Mouse (Mus musculus) lung, embryonic 16.5 days (tissue): Measurements from ENCODE around the gene Slc25a28. TPM values are rescaled to one million over a fixed set of nuclear protein-coding genes. Genes with fewer than 3 reads are reported as not detected.

ENCODE experiments used
- ATAC-seq: fragments of 200-750 bp; cut with Nextera tagmentation; 2 replicates; pipeline ENCODE4 v1.8.0; 2017; ENCODE audit warnings: low read depth, mild to moderate bottlenecking, moderate library complexity
- H3K27ac ChIP-seq: fragments of 300-500 bp; sonication (generic); 2 replicates; pipeline ENCODE4 v1.5.1; 2014; ENCODE audit warnings: mild to moderate bottlenecking, control low read depth, low read length
- H3K27me3 ChIP-seq: fragments of 300-500 bp; sonication (generic); 2 replicates; pipeline ENCODE4 v1.6.1; 2014; ENCODE audit warnings: low read depth, low read length, mixed read lengths; ENCODE audit not compliant: control insufficient read depth, insufficient read depth
- H3K36me3 ChIP-seq: fragments of 300-500 bp; sonication (generic); 2 replicates; pipeline ENCODE4 v1.6.1; 2014; ENCODE audit warnings: low read length; ENCODE audit not compliant: control insufficient read depth, insufficient read depth
- H3K4me1 ChIP-seq: fragments of 300-500 bp; sonication (generic); replicated peaks from 2 replicates; pipeline ENCODE4 v1.6.1; 2014; ENCODE audit warnings: low read length, mixed read lengths; ENCODE audit not compliant: control insufficient read depth, insufficient read depth
- H3K4me2 ChIP-seq: fragments of 300-500 bp; sonication (generic); 2 replicates; pipeline ENCODE4 v1.6.1; 2014; ENCODE audit warnings: low read depth, low read length, control low read depth
- H3K4me3 ChIP-seq: fragments of 300-500 bp; sonication (generic); 2 replicates; pipeline ENCODE4 v1.5.1; 2014; ENCODE audit warnings: mild to moderate bottlenecking, low read length, control low read depth
- H3K9ac ChIP-seq: fragments of 300-500 bp; sonication (generic); 2 replicates; pipeline ENCODE4 v1.6.1; 2014; ENCODE audit warnings: low read length, control low read depth
- H3K9me3 ChIP-seq: fragments of 300-500 bp; sonication (generic); 2 replicates; pipeline ENCODE4 v1.6.1; 2016; ENCODE audit warnings: low read length; ENCODE audit not compliant: control insufficient read depth
- WGBS: fragments of 180-500 bp; shearing (Covaris S2); extraction: QIAGEN DNeasy Blood & Tissue Kit; methylation state at CpG from one replicate; pipeline ENCODE4 v1.1.7; 2014; 5-methylcytosine and 5-hydroxymethylcytosine counted together
- polyA plus RNA-seq: library from polyadenylated mRNA; unstranded; fragments of >200 nt; fragmentation: Nextera tagmentation; extraction: Ambion mirVana; gene quantifications from 2 replicates; pipeline ENCODE4 v1.2.1, GENCODE M21; 2015

Slc25a28 gene
- polyA plus RNA-seq, 1 experiment from 2014 or later, result 9.1 TPM

- Histone ChIP-seq H3K4me3 (no peak overlapping the region), H3K4me2 (no peak overlapping the region), H3K27me3 (no peaks in the 10 kb centered on the region), H3K27ac (no peak overlapping the region), H3K36me3 (no peaks in the 10 kb centered on the region), H3K9me3 (no peaks in the 10 kb centered on the region), H3K4me1 (no peaks in the 10 kb centered on the region), H3K9ac (no peak overlapping the region)
- WGBS, result 69% methylated on average over 4 of the region's 4 CpGs
- no peak for ATAC-seq
Observed at GRCm38 (mm10) chr19:43681541-43681940, 6.9 kb upstream of the Slc25a28 start.

DNA sequence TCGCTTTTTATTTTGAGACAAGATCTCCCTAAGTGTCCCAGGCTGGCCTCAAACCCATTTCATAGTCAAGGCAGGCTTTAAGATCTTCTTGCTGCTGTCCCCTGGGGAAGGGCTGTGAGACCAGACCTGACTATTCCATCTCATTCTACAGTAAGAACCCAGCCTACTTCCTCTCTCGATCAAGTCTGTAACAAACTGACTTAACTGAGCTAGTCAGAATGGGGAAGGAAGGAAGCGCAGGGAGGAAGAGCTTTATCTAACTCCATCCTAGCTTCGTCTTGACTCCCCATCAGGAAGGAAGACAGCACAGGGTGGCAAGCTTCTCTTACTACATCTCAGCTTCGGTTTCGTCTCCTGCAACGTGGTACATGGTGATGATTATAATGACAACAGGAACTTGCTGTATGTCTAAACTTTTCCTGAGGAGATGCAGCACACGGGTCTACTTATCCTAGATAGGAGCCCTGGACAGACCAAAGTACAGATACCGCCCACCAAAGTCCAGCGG is 4.8 kb upstream of the Slc25a28 start:
- no peak overlapping the region for H3K4me3 ChIP-seq
- H3K36me3 ChIP-seq, result no peaks in the 10 kb centered on the region
- no peaks in the 10 kb centered on the region for H3K9me3 ChIP-seq
- H3K4me2 ChIP-seq, result no peak overlapping the region
- ATAC-seq, result no peak
- 66% methylated on average over 10 of the region's 10 CpGs for WGBS
- no peaks in the 10 kb centered on the region for H3K27me3 ChIP-seq
- H3K9ac ChIP-seq, result no peak overlapping the region
- H3K4me1 ChIP-seq, result peaks cover 5% of the 10 kb centered on the region
- H3K27ac ChIP-seq, result no peak overlapping the region

- 60% methylated on average over 8 of the region's 8 CpGs for WGBS
- H3K27me3 ChIP-seq, result no peaks in the 10 kb centered on the region
- no peak overlapping the region for H3K9ac ChIP-seq
- no peaks in the 10 kb centered on the region for H3K9me3 ChIP-seq
- H3K27ac ChIP-seq, result no peak overlapping the region
- no peak overlapping the region for H3K4me2 ChIP-seq
- no peak for ATAC-seq
- no peaks in the 10 kb centered on the region for H3K36me3 ChIP-seq
- no peak overlapping the region for H3K4me3 ChIP-seq
- H3K4me1 ChIP-seq, result peaks cover 6% of the 10 kb centered on the region
Observed at GRCm38 (mm10) chr19:43678467-43679003, 3.9 kb upstream of the Slc25a28 start.

- peaks cover 14% of the 10 kb centered on the region for H3K4me1 ChIP-seq
- no peak for ATAC-seq
- peak overlapping the region; percentile 78 for H3K9ac ChIP-seq
- peak overlapping the region; percentile 83 for H3K4me3 ChIP-seq
- H3K9me3 ChIP-seq, result no peaks in the 10 kb centered on the region
- H3K27ac ChIP-seq, result peak overlapping the region; percentile 99
- H3K36me3 ChIP-seq, result no peaks in the 10 kb centered on the region
- 1% methylated on average over 43 of the region's 43 CpGs for WGBS
- H3K27me3 ChIP-seq, result no peaks in the 10 kb centered on the region
- peak overlapping the region; percentile 89 for H3K4me2 ChIP-seq
Observed at GRCm38 (mm10) chr19:43675525-43676400, 1.1 kb upstream of the Slc25a28 start.

DNA sequence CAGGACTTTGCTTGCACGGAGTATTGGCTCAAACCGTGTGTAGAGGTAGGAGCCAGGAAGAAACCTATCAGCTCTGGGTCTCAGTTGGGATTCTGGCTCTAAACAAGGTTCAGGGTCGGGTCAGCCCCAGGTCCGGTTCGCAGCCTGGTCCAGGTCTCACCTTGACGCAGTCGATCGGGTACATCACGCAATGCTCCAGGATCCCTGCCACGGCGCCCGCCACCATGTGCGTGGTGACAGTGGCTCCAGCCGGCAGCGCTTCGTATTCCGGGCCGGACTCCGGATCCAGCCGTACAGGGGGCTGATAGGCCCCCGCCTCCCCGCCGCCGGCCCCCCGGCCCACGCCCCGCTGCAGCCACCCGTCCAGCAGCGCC is 378 bp downstream of the Slc25a28 start:
- H3K9me3 ChIP-seq, result no peaks in the 10 kb centered on the region
- H3K4me1 ChIP-seq, result peaks cover 14% of the 10 kb centered on the region
- peak overlapping the region; percentile 68 for H3K4me2 ChIP-seq
- no peak for ATAC-seq
- 0% methylated on average over 24 of the region's 29 CpGs for WGBS
- peak overlapping the region; percentile 83 for H3K4me3 ChIP-seq
- H3K36me3 ChIP-seq, result no peaks in the 10 kb centered on the region
- peak overlapping the region; percentile 75 for H3K27ac ChIP-seq
- H3K9ac ChIP-seq, result peak overlapping the region; percentile 89
- no peaks in the 10 kb centered on the region for H3K27me3 ChIP-seq

- 3% methylated on average over 21 of the region's 21 CpGs for WGBS
- ATAC-seq, result no peak
Observed at GRCm38 (mm10) chr19:43673513-43674315, 967 bp downstream of the Slc25a28 start.

DNA sequence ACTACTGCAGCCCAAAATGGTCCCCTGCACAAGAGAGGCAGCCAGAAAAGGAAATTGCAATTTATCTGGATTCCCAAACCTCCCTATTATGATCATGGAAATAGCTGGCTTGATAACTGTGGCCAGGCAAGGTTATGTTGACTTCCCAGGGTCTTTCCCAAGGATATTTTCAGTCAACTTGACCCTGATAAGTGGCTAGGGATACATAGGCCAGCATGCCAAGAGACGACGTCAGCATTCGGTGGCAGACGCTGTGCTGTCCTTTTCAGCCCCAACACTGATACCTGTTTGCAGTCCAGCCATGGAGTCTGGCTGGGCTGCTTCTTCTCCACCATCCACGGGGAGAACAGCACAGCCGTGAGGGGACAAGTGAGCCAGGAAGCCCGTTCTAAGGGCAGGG is 3.6 kb downstream of the Slc25a28 start:
- 78% methylated on average over 7 of the region's 7 CpGs for WGBS
- H3K27me3 ChIP-seq, result no peaks in the 10 kb centered on the region
- H3K9ac ChIP-seq, result no peak overlapping the region
- peaks cover 12% of the 10 kb centered on the region for H3K4me1 ChIP-seq
- no peak overlapping the region for H3K27ac ChIP-seq
- ATAC-seq, result no peak
- H3K36me3 ChIP-seq, result no peaks in the 10 kb centered on the region
- H3K4me3 ChIP-seq, result no peak overlapping the region
- H3K4me2 ChIP-seq, result no peak overlapping the region
- H3K9me3 ChIP-seq, result no peaks in the 10 kb centered on the region

More at GRCm38 (mm10) chr19:43673513-43674315, 967 bp downstream of the Slc25a28 start:
- Histone ChIP-seq H3K9me3 (no peaks in the 10 kb centered on the region), H3K9ac (peak overlapping the region; percentile 89), H3K36me3 (no peaks in the 10 kb centered on the region), H3K4me2 (peak overlapping the region; percentile 68), H3K4me1 (peaks cover 14% of the 10 kb centered on the region), H3K27ac (0 out of 2 replicates have a peak overlapping the region, but pooled peaks have one; percentile 75), H3K4me3 (peak overlapping the region; percentile 83), H3K27me3 (no peaks in the 10 kb centered on the region)

- no peak overlapping the region for H3K27ac ChIP-seq
- no peak overlapping the region for H3K4me2 ChIP-seq
- no peaks in the 10 kb centered on the region for H3K9me3 ChIP-seq
- peaks cover 9% of the 10 kb centered on the region for H3K4me1 ChIP-seq
- H3K27me3 ChIP-seq, result no peaks in the 10 kb centered on the region
- WGBS, result 79% methylated on average over 8 of the region's 8 CpGs
- no peak overlapping the region for H3K9ac ChIP-seq
- no peak overlapping the region for H3K4me3 ChIP-seq
- ATAC-seq, result no peak
- H3K36me3 ChIP-seq, result peaks cover 2% of the 10 kb centered on the region
Observed at GRCm38 (mm10) chr19:43669136-43669759, 5.4 kb downstream of the Slc25a28 start.
